Mouse (Mus musculus) mouse trophoblast stem cell (cell line): Measurements from ENCODE around the gene Slc25a48.

Experiments
- in situ Hi-C, 2 experiments: fragments of 300-500 bp; cut with MseI, MboI; formaldehyde crosslinking; loops; 2 replicates in 1 of 2; 3 replicates in 1 of 2; pipeline ENCODE4 v1.15.1; 2025

The Slc25a48 gene

DNA sequence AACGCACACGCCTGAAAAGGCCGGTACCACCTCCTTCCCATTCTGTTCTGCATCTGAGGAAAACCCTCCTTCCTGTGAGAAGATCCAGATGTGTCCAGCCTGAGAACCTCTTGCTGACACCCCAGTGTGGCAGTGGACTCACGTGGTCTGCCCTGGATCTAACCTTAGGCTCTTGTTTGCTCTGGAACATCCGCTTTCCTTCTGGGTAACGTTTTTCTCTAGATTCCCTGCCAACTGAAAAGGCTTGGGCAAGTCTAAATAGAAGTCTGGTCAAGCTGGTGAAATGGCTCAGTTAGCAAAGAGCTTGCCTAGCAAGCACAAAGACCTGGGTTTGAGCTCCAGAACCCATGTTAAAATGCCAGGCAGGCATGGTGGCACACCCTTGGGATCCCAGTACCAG, 6.8 kb downstream of the Slc25a48 start:
- in situ Hi-C loops, result no loop called here

DNA sequence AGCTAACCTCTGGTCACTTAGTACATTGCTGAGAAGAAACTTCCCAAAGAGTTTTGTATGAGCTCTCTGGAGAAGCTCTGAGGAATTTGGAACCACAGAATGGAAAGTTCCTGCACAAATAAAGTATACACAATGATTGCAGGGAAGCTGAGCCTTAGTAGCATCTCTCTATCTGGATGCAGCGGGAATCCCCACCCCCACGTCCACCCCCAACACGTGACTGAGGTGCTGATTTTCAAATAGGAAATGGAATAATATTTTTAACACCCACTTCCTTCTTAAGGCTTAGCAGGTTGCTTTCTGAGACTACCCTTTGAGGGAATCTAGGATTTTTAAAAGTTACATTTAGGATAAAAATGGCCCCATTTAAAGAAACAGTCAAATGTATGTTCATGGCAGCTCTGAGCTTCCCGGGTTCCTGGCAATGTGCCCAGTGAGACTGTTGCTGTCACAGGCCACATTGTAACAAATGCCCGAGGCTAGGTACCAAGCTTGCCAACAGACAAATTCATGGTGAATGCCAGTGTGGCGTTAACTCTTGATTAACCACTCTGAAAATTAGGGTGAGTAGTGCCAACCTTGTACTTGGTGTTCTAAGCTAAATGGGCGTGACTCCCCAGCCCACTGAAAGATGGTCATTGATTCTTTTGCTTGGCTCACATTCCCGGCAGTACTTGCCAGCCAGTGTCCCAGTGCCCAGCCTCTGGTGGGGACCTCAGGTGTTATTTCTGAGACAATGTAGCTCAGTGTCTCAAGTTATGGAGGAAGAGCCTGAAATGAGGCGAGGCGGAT, 11.3 kb downstream of the Slc25a48 start:
- in situ Hi-C loops, result no loop called here

DNA sequence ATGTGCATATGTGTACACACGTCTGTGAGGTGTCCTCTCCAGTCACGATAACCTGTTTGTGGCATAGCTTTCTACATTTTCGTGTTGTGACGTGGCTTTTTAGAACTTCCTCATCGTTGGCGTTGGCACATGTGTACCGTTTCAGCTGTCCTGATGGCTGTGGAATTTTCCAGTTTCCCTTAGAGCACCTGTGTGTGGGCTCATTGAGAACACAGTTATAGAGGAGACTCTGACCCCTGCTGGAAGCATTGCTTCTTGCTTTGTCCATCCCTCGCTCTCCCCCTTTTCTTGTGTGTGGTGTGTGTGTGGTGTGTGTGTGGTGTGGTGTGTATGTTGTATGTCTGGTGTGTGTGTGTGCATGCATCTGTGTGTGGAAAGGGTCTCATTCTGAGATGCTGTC, 11.9 kb downstream of the Slc25a48 start:
- in situ Hi-C loops, result no loop called here

DNA sequence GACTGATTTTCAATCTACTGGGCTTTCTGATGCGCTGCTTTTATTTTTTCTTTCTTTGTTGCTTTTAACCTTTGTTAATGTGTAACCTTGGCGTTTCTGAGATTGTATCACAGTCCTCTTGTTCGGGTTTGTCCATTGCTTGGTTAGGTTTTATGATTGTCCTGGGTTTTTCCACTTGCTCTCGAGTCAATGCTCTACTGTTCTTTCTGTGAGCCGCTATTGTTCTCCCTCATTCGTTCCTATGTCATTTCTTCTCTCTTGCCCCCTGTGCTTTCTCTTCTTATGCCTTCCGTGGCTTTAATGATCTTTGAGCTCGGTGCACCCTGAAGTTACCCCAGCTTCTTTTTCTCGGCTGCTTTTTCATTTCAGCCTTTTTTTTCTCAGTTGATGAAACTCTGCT, 19.8 kb downstream of the Slc25a48 start:
- in situ Hi-C loops, result no loop called here

DNA sequence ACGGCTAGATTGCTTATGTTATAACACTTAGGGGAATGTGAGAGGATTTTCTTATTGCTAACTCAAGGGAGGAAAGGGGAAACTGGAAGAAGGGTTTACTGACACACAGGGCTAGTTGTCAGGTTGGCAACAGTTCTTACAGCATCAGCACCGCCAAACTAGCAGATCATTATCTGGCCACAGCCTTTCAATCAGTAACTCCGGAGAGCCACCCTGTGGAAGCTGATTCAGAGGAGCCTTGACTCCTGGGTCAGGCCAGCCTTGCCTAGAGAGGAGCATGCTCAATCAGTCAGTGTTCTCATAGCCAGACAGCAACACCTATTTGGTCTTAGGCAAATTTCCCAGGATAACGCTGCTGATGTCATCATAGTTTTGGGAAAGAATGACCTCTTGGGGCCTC, 23.3 kb downstream of the Slc25a48 start:
- in situ Hi-C loops, result no loop called here

DNA sequence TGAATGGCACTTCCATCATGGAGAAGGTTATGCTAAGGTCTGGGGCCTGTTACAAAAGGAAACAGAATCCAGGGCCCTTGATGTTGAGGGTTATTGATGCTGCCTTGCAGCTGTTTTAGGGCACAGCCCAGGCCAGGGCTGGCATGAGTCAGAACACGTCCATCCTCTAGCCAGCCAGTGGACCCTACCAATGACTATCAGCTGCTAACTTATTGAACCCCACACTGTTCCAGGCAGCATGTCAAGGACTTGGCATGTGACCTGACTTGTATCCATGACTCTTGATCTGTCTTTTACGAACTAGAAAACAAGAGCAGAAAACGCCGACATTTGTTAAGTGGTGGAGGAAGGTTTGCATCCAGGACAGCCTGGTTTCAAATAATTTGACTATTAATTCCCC, 24.6 kb downstream of the Slc25a48 start:
- in situ Hi-C loops, result no loop called here

DNA sequence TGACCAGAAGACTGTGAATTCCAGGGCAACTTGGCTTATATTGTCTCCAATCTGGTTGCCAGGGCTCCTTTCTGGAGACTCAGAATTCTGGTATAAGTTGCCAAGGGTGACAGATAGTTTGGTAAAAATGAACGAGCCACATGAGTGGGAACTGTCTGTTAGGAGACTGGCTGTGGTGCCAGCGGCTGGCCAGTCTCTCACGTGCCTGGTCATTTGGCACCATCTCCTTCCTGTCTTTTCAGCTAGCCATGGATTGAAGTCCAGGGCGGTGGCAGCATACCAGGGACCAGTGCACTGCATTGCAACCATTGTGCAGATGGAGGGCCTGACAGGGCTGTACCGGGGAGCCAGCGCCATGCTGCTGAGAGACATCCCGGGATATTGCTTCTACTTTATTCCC, 25.1 kb downstream of the Slc25a48 start:
- in situ Hi-C loops, result no loop called here

DNA sequence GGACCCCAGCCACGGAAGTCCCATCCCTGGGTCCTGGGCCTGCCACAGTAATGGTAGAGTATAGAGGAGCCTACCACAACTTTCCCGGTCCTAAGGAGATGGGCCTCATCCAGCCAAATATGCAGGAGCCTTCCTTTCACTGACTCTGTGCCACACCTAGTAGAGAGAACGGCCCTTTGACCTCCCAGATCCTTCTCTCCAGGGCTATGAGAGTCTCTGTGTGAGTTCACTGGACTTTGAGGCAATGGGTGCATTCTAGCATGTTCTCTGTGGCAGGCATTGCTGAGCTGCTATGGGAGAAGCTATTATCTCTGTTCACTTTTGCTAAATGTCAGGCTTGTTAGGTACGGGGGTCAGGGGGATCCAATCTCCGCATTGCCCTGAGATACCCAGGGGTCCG, 25.6 kb downstream of the Slc25a48 start:
- in situ Hi-C loops, result no loop called here

DNA sequence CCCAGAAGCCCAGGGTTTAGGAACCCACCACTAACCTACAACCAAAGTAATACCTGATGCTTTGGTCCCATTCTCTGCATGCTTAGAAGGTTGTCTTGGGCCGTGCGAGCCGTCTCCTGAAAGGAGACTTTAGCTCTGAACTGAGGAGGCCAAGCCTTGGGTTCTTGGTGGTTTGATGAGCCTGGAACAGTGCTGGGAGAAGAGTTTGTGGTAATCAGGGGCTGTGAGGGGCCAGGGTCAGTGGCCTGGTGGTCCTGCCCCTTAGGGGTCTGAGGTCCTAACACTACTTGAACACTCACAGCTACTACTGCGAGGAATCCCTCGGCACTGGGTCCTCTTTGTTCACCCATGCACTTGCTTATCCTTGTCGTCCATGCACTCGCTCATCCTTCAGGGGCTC, 29.6 kb downstream of the Slc25a48 start:
- in situ Hi-C loops, result no loop called here

DNA sequence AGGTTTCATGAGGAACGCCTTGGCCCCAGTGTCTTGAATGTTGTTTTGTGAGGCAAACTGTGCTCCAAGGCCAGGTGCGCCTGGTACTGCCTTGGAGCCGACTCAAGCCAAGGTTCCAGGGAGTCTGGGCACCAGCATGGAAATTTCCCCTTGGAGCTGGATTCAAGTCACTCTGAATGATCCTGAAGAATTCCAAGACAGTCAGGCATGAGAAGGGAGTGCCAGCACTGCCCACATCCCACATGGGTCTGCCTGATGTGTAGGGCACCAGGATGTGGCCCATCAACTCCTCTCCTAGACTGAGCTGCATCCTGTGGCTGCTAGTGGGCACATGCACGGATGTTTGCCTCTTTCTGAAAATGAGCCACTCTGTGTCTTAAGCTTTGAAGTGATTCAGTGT, 30.4 kb downstream of the Slc25a48 start:
- in situ Hi-C loops, result no loop called here

DNA sequence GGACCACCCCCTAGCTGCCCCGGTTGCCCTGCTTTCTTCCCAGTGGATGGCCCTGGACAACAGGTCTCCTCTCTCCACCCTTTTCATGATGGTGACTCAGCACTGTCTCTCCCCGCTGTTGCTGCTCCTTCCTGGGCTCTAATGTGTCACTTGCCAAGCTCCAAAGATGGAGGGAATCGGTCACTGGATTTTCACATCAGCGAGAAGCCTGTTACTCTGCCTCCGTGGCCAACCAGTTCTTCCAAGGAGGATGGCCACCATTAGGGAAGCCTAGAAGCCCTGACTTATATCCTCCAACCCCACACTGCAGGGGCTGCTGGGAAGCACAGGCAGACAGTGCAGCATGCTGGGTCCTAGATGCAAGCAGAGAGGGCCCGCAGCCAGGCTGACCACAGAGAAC, 33.1 kb downstream of the Slc25a48 start:
- in situ Hi-C loops, result no loop called here

DNA sequence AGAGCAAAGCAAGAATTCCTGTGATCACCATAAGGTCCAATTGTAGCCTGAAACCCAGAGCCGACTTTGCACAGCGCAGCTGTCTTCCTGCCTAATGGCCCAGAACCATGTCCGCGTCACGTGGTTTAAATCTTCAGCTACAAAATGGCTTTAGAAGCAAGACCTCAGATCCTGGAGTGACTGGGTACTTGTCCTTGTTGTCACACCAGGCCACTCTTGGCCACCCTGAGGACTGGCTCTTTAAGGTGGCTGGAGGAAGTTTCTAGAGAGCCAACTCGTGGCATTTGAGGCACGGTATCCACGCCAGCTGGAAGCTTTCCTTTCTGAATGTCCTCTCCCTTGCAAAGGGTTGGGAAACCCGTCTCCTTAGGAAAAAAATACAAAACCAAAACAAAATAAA, 33.8 kb downstream of the Slc25a48 start:
- in situ Hi-C loops, result no loop called here

DNA sequence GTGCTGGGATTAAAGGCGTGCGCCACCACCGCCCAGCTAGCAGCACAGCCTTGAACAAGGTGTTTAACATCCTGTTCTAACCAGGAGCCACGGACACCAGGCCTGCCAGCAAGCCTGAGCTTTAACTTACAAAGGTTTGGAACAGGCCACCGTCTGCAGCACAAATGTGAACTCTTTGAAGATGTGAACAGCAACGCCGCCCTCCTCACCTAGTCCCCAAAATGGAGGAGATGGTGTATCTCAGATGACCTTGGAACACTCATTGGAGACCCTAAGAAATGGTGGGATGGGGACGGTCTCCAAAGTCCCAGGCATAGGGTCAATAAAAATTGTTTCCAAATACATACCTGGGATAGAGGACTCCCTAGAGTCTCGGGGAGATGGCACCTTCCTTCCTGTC, 34.5 kb downstream of the Slc25a48 start:
- in situ Hi-C loops, result no loop called here

DNA sequence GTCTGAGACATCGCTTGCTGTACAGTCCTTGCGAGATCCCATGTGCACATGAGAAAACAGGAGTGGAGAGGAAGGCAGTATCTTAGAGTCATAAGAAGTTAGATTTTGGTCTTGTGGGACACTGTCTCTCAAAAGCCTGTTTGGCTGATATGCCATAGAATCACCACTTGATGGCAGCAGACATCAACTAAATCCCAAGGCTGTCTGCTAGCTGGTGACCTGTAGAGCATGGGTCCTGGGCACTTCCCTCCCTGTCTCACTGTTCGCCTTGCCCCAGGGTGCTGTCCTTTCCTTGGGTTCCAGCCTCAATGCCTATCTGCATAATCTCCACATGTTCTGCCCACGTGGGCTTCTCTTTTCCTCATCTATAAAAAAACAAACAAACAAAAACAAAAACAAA, 37.2 kb downstream of the Slc25a48 start:
- in situ Hi-C loops, result loop anchor here in 1 of 2 experiments (25.0 kb wide), 1 partner anchor 787 kb away; no protein-coding TSS in a partner anchor

DNA sequence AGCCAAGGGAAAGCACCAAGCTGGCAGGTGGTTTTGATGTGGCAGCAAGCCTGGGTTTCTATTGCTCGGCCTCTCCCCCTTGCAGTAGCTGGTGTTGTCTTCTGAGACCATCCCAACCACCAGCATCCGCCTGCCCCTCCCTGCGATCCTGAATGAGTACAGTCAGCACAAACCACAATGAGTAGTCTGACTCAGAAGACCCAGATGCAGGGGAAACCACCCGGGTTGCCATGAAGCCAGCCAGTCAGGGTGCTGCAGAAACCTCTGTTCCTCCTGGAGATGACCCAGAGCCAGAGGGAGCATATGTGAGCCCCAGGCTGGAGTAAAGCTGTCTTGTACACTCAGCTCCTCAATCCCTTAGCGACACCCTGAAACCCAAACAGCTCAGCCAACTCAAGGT, 38.6 kb downstream of the Slc25a48 start:
- in situ Hi-C loops, result loop anchor here in 1 of 2 experiments (25.0 kb wide), 1 partner anchor 786 kb away; no protein-coding TSS in a partner anchor

DNA sequence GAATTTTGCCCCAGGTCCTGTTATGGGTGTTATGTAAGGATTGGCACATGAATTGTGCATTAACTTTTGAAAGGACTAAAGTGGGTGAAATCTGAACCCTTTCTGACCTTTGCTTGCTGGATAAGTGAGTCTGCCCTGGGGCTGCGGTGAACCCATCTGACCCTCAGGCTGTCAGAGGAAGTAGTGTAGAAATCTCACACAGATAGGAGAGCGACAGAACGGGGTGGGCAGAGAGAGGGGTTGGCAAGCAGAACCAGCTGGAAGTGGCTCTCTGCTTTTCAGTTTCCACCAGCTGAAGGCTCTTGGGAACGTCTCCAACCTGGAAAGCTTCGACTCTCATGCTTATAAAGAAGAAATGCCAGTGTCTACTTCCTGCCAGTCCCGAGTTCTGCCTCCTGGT, 39.1 kb downstream of the Slc25a48 start:
- in situ Hi-C loops, result loop anchor here in 1 of 2 experiments (25.0 kb wide), 1 partner anchor 785 kb away; no protein-coding TSS in a partner anchor

DNA sequence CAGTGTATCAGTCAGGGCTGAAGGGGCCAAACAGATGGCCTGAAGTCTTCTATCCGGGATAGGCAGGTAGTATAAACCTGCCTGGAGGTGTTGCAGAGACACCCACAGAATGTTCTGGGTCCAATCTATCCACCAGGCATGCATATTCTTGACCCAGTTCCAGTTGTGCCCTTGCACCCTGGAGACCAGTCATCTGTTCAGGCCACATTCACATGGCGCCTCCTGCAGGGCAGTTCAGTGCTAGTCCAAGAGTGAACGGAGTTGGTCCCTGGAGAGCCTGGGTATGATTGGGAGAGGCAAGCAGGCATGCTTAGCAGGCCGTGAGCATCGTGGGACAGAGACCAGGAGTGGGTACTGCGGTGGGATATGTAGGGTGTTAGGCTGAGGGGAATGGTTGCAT, 39.9 kb downstream of the Slc25a48 start:
- in situ Hi-C loops, result loop anchor here in 1 of 2 experiments (25.0 kb wide), 1 partner anchor 784 kb away; no protein-coding TSS in a partner anchor

DNA sequence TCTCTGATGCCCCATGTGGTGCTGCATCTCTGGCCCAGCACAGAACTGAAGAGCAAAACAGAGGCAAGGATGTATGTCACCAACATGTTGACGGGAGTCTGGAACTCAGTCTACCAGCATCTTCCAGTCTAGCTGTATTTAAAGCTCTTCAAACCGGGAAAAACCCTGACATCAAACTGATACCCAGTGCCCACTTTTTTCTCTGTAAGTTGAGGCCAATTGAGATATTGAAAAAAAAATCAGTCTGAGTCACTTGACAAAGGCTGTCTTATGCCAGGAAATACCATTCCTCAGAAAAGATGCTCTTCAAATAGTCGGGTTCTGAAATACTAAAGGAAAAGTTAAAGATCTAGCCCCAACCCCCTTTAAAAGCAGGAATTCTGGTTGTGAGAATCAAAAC, 44.0 kb downstream of the Slc25a48 start, which contains the start of gene Il9:
Gene Il9, minus strand, starts transcription at position 101 of the 400 bp plus-strand sequence.
- in situ Hi-C loops, result loop anchor here in 1 of 2 experiments (25.0 kb wide), 1 partner anchor 780 kb away; no protein-coding TSS in a partner anchor

DNA sequence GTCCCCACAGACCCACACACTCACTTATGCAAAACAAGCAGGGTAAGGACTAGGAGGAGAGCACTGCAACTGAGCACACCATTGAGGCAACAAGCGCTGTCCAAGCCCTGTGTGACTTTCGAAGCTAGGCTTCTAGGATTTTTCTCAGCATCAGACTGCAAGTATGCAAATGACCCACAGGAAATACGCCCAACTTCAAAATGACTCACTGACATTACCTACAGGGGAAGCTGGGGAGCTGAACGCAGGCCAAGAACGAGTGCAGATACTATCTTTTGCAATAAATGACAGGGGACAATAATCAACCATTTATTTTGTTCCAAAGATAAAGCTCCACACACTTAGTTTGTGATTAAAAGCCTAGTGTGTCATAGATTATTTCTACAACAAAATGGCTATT, 49.9 kb downstream of the Slc25a48 start:
- in situ Hi-C loops, result loop anchor here in 1 of 2 experiments (25.0 kb wide), 1 partner anchor 774 kb away; no protein-coding TSS in a partner anchor

DNA sequence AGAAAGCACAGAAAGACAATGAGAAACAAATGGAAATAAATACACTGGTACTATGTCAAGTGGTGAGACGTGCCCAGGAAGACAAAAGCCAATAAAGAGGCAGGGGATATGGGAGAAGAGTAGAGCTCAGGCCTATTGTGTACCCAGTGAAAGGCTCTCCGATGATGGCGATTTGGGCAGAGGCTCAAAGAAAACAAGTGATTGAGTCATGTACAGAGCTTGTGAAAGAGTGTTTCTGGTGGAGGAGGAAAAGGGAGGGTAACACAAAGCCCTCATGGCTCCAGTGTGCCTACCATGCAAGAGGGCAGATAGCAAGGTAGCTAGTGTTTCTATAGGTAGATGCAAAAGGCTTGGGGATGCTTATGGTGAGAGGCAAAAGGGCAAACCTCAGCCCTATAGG, 56.3 kb downstream of the Slc25a48 start:
- in situ Hi-C loops, result loop anchor here in 1 of 2 experiments (25.0 kb wide), 1 partner anchor 768 kb away; no protein-coding TSS in a partner anchor

DNA sequence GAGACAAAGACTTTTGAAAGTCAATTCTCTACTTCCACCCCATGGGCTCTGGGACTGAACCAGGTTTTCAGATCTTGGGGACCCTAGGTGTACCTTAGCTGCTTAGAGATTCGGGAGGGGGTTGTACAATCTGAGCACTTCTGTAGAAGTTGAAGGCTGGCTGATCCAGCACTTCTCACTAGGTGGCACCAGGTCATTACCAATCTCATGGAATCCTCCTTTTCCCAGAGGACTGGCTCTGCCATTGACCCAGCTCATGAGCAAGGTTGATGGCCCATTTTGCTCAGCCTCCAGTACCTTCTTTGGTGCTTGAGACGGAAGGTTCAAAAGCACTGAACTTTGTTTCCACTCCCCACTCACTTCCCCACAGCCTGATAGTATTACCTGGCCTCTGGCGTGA, 62.0 kb downstream of the Slc25a48 start:
- in situ Hi-C loops, result no loop called here

DNA sequence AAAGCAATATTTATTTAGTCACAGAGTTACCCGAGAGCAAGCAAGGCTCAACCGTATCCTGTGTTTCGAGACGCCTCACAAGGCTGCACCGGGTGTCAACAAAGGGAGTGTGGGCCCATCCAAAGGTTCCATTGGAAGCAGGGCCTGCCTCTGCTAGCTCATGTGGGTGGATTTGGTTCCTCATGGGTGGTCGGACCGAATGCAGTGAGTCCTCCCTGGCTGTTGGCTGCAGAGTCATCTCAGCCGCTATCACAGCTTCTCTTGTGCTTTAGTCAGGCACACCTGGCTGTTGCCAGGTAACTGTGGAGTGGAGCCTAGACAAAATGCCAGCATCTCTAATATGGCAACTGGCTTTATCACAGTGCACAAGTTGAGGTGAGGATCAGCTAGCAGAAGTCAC, 62.5 kb downstream of the Slc25a48 start:
- in situ Hi-C loops, result no loop called here

DNA sequence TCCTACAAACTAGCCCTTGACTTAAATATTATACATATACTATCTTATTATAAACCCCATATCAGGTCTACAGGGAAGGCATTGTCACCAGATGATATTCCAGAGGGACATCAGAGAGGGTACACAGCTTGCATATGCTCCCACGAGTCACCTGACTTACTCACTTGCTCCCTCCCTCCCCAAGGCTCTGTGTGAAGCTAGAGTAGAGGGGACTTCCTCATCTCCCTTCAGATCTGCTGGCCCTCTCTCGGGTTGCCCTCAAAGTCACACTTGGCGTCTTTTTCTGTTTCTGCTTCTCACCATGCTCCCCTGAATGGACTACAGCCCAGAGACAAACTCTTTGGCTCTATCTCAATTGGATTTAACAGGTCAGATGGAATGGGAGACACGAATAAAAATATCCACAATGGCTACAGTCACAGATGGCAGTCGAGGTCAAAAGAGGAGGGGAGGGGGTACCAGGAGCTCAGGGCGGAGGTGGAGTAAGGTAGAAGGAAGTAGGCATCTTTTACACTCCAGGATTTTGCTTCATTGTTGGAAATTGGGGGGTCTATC, 63.8 kb downstream of the Slc25a48 start:
- in situ Hi-C loops, result no loop called here
